Mouse (Mus musculus) gastrocnemius, postnatal 14 days (tissue): ENCODE data around the gene Anks3. TPM values are rescaled to one million over a fixed set of nuclear protein-coding genes. Genes with fewer than 3 reads are reported as not detected.
A peak's percentile ranks its signal among the peaks of the same experiment; 100 is the strongest.

Experiments
- DNase-seq: peaks from one replicate; pipeline ENCODE4 v3.0.0; 2021; ENCODE audit warnings: mixed read lengths
- intact Hi-C: fragments of 180-260 bp; cut with DNase I; formaldehyde crosslinking; loops from one replicate; pipeline ENCODE4 v1.15.1; 2025; ENCODE audit warnings: low total_unique reads
- long read RNA-seq, 2 experiments: library from polyadenylated mRNA; stranded (forward); transcript quantifications; one replicate each; pipeline ENCODE4 v2.0.0; 2021
- total RNA-seq, 2 experiments: library from RNA; stranded (reverse); gene quantifications; 2 replicates each; pipeline ENCODE4 v1.2.3; 2021

Anks3 gene
- total RNA-seq: 10 to 100 TPM in 1 of 2 experiments, 1 to 10 TPM in 1; 9.9 to 10.7 TPM
- long read RNA-seq, experiment 1, partial matches to known transcripts: 0 of 15 reads
- long read RNA-seq, experiment 1, other reads (novel, unspliced or antisense): 11 of 15 reads
- long read RNA-seq, experiment 2, partial matches to known transcripts: 2 of 11 reads
- long read RNA-seq, experiment 2, other reads (novel, unspliced or antisense): 5 of 11 reads

DNA sequence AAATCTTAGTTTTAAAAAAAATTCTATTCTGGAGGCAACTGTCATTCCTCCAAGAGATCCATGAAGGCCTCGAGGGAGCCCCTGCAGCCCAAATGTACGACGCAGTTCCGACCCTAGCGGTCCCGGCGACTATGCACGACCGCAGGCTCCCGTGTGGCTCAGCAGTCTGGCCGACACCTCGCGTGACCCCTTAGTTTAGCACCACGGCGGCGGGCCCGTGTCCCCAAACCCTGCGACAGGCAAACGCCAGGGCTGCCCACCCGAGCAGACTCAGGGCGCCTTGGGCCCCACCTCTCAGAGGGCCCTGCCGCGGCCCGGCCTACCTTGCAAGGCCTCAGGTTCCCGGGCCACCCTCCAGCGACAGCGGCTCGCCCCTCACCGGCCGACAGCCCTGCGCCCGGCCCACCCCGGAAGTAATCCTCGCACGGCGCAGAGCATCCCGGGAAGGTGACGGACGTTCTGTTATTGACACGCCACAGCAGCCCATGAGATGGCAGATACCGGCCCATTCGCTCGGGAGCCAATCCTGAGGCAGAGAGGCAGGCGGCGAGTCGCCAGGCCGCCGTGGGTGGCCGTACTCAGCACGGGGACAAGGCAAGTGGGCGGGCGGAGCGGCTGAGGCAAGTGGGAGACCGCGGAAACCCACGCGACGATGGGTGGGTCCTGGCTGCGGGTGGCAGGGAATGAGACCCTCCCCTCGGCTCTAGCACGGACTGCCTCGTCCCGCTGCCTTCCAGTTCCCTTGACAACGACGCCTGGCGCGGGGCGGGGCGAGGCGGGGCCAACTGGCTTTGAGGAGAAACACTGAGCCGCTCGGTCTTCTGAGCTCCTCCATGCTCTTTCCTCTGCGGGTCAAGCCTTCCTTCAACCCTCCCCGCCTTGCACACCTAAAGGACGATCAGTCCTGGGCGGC lies at the start of gene Anks3:
Anks3 (minus strand) TSS at position 409 of the 913 bp plus-strand sequence.
- DNase-seq: peak; percentile 98
- intact Hi-C loops: no loop called here

DNA sequence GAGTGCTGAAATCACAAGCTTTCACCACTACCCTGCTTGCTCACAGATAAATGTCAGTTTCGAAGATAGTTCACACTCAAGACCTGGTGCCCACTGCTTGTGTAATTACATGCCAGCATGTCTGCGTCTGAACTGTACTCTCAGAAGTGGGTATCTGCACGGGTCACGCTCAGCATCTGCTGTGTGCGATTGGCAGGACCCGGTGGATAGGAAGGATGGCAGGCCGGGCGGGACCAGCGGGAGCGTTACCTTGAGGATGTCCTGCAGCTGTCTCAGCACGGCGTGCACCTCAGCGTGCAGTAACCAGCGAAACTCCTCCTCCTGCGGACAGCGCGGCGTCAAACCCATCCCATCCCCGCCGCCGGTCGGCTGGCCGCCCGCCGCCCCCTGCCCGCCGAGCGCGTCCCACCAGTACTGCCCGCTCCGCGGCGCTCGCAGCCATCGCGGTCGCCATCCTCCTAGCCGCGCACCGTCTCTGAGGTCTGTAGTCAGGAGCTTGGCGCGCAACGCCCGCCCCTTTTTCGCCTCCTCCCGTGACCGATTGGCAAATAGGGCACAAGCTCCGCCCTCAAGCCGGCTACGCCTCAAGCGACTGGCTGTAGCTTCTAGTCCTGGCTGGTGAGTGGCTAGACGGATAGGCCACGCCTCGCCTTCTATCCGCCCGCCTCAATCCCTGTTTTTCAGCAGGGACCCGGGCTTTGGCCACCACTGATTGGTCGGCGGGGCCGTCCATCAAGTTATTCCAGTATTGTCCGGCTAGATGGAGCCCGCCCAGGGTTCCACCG lies 49.2 kb upstream of the Anks3 start, which contains the start of gene Rogdi:
Rogdi (minus strand) TSS at position 500 of the 785 bp plus-strand sequence.
- peak; percentile 98 for DNase-seq
- intact Hi-C loops: no loop called here

DNA sequence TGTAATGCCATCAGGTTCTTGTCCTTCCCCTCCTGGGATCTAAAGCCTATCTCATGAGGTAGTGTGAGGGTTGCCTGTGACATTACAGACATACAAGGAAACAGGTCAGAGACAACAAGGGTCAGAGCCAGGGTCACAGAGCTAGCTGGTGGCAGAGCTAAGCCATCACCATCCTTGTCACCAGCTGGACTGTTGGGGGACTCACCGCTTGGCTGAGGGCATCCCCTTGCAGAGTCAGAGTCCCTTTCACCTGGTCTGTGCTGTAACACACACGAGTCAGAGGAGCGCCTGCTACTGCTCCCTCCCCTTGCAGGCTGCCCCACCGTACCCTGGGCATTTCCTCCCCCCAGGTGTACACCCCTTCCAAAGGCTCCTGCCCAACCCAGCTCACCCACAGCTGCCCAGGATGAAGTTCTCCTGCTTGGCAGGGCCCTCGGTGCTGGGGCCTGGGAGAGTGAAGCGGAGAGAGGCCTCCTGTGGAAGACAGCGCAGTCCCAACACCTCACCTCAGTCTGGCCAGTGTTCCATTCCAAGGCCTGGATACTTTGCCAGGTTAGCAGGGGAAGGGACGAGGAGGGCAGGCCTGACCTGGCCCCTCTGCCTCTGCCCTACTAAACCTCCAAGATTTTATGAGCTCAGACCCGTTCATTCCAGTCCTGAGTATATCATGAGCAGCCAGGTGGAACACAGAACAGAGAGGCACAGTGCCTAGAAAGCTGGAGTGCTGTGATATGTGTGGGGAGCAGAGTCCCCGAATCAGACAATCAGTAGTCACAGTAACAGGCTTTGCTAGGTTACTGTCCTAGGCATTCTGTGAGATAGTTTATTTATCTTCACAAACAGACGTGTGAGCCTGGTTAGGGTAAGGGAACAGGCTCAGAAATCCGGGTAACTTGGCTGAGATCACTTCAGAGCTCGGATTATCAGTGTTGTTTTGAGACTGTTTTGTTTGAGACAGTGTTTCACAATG lies 48.3 kb upstream of the Anks3 start:
- intact Hi-C loops: no loop called here
- DNase-seq: no peak

DNA sequence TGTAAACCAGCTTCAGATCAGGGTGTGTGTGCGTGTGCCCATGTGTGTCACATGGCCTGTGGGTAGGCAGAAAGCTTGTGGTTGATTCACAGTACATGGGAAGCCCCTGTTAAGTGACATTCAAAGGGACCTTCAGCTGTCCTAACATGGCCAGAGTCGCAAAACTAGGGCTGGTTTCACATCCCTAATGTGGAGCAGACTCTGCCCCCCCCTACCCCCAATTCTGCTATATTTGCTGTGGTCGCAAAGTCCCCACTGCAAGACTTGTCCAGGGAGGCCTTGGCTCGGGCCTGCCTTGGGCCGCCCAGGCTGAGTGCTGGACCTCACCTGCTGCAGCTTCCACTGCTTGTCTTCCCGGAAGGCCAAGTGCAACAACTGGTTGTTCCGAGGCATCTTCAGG lies 47.3 kb upstream of the Anks3 start:
- DNase-seq: no peak
- intact Hi-C loops: no loop called here

DNA sequence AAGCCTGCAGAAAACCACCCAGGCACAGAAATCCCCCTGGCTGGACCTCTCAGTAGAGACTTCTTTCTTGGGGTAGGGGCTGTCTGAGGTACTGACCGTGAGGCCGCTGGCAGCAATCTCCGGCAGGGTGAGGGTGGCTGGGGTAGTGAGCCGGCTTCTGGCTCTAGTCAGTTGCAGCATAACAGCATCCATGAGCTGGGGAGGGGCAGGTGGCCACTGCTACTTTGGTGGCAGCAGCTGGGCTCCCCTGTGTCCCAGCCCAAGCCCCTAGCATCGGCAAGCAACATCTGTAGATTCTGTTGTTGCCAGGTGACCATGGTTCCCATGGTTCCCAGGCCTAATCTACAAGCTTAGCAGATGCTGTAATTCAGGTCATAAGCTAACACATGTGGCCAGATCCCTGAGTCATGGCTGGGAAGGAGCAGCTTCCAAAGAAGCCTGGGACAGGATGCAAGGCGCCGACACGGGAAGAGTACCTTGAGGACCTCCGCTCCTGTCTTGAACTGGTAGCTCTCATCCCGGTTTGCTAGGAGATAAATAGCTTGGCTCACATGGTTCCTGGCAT lies 46.4 kb upstream of the Anks3 start:
- DNase-seq: no peak

DNA sequence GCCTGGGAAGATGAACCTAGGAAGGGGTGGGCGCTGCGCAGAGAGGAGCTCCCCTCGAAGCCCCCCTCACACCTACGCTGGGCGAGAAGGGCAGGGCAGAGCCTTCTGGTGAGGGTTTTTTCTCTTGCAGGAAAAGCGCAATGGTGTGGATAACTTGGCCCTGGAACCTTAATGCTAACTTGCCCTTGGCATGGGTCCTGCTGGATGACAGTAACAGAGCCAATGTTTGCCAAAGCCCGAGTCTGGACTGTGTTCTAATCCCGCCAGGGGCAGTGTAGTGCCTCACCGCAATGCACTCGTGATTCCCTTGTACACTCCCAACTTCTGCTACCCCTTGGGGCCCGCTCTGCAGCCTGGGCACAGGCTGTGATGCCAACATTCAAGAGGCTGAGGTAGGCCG lies 44.1 kb upstream of the Anks3 start:
- intact Hi-C loops: no loop called here
- no peak for DNase-seq

More for the DNA sequence above, 46.4 kb upstream of the Anks3 start:
- intact Hi-C loops: no loop called here

DNA sequence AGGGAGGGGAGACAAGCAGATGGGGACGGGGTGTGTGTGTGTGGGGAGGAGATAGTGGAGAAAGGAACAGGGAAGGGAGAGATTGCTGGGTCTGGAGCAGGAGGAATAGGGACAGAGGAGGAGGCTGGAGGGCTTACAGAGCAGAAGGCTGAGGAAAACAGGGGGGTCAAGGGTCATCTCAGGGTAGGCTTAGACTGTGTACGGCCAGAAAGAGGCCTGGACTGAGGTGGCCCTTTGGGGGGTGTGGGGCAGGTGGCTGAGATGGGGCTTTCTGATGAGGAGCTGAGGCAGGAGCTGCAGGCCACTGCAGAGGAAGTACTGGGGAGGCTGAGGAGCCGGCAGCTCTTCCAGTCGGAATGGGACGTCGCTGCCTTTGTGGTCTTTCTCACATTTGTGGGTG lies 43.5 kb upstream of the Anks3 start:
- DNase-seq: no peak
- intact Hi-C loops: no loop called here

DNA sequence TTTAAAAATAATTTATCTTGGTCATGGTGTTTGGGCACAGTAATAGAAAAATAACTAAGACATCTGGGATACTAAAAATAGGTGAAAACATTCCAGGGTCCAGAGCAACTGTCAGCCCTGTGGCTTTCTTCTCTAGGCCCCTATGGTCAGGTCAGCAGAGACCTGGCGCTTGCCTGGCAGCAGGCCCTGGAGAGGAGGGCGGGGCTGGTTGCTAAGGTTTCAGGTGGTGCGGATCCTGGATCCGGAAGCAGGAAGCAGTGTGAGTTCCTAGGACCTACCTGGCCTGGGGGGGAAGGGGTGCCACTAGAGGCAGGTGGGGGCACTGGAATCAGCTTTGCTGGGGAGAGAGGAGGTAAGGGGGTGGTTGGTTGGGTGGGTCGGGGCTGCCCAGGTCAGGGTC lies 43.1 kb upstream of the Anks3 start, which contains the start of gene Smim22:
Smim22 (plus strand) TSS at position 222 of the 400 bp plus-strand sequence.
- intact Hi-C loops: no loop called here
- no peak for DNase-seq

DNA sequence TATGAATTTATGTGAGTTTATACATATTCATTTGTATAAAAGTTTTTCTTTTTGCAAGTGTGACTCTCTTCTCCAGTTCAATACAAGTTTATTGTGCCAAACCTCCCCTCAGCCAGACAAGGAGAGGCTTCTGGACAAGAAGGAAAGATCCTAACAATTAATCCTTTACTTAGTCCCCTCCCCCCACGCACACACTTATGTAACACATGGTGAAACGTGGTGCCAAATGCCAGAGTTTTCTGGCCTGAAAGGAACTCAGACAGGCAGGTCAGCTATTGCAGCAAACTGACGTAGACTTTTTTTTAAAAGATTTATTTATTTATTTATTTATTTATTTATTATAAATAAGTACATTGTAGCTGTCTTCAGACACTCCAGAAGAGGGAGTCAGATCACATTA lies 36.6 kb upstream of the Anks3 start:
- intact Hi-C loops: no loop called here
- no peak for DNase-seq

DNA sequence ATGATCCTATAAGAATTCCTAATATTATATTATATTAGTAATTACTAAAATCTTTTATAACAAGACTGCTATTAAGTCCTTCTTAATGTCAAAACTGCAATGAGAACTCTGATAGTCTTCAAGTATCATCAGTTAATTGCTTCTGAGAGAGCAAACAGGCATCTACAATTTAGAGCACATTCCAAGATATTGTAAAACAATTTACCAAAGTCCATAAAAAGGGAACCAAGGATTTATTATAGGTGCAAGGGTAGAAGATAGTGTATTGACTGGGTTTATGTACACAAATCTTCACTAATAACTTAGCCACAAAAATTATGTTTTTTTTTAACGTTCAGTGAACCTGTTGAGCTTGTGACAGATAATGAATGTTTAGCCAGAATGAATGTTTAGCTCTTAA lies 35.0 kb upstream of the Anks3 start:
- intact Hi-C loops: no loop called here
- no peak for DNase-seq

DNA sequence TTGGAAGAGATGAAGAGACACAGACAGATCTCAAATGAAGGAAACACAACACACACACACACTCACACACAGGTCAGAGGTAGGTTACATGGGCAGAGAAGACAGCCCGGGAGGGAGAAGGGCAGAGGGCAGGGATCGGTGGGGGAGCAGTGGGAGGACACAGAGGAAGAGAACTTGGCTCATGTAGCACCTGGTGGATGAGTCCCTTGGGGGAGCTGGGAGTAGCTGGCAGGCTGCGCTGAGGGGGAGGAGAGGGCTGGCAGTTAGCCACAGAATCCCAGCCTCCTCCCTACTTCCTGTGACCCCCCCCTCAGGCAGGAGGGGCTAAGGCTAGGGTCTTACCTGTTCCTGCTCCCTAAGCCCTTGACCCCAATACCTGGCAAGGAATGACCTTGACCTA lies 33.5 kb upstream of the Anks3 start, which contains the start of gene Sept12:
Sept12 (minus strand) TSS at position 300 of the 400 bp plus-strand sequence.
- no peak for DNase-seq
- intact Hi-C loops: no loop called here

DNA sequence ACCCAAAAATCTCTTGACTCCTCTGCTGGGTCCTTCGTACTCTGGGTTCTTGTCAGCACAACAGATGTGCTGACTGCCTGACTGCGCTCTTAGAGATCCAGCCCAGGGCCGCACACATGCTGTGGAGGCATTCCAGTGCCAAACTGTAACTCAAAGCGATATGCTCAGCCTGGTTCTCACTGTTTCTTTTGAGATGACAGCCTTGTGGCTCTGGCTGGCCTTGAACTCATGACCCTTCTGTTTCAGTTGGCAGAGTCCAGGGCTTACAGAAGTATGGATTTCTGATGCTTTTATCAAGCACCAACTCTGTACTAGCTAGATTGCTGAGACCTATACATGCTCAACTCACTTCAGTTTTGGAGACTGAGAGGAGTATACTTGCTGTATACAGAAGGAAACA lies 29.3 kb upstream of the Anks3 start:
- intact Hi-C loops: no loop called here
- DNase-seq: no peak

DNA sequence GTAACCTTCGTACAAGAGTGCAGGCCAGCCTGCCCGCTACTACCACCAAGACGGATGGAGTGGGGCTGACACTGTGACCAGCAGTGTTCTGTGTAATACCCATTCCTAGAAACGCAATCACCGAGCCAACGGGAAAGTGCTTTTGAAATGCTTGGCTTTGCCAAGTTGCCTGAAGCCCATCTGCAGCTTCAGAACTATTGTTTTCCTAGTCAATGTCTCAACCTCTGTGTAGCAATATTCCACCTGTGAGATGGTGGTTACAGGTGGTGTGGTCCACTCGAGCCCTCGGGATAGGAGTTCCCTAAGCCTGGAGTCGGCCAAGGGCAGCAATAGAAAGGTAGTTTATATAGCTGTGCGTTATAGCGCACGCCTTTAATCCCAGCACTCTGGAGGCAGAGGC lies 20.7 kb upstream of the Anks3 start:
- intact Hi-C loops: loop anchor here (5.0 kb wide), 1 partner anchor 158 kb away; no protein-coding TSS in a partner anchor
- no peak for DNase-seq

DNA sequence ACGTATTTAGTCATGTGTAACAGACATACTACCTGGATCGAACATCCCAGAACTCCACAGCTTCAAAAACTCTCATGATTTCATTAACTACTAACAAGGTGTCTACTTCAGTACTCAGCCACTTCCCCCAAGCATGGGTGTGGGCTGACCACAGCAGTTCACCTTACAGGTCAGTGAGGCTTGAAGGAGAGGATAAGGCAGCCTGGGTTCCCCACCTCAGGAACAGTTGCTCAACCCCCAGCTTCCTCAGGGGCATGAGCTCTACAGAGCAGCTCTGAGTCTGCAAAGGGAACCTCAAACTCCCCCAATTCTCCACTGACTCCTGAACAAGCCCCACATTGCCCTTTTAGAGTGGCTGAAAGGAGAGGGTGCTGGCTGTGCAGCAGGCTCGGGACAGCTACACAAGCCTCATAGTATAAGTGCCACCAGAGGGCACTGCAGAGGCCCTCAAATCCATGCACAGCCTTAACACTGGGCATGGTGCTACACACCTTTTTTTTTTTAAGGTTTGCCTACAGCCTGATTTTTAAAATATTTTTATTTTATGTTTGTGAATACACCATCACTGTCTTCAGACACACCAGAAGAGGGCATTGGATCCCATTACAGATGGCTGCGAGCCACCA lies 15.9 kb upstream of the Anks3 start:
- intact Hi-C loops: loop anchor here (5.0 kb wide), 1 partner anchor 162 kb away; no protein-coding TSS in a partner anchor
- no peak for DNase-seq

DNA sequence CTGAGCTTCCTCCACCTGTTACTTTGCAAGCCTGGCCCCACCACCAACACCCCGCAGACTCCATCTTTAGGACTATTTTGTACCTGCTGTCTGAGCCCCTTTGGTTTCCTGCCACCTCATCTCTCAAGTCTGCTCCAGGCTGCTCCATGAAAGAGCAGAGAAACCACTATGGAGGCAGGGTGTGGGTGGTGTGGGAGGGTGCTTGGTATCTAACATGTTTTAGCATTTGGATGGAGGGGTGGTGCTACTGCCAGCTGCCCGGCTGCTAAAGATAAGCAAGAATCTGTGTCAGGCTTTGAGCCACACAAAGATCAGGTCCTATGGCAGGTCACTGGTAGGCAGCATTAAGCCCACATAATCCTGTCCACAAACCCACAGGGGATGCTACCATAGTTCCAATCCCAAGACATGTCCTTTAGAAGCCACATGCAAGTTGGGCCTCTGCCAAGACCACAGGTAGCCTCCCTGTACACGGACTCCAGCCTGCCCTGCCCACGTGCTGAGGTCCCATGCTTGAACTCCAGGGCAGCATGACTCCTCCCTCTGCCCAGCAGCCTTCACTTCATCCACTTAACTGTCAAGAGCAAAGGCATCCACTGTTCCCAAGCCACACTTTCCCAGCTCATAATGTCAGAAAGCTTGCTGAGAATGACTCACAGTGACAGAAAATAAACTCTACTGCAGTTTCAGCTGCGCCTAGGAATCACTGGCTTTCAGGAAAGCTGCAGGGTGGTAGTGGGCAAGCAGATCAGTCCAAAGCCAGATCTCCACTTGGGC lies 14.5 kb upstream of the Anks3 start:
- DNase-seq: no peak
- intact Hi-C loops: no loop called here

DNA sequence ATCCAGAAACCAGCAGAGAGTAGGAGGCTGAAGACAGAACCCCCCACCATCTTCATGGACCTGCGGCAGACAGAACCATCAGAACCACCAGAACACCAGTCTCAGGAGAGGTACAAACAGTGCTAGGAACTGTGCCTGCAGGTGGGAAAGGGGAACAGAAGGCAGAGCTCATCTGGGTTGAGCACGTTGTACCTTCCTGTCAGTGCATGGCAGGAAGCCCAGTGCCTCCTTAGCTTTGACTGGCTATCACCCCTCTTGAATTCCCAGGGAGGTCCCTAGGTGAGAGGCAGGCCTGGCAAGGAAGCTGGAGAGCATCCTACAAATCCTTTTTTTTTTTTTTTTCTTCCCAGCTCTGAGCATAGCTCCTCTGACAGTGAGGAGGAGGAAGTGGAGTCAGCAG lies 12.2 kb upstream of the Anks3 start:
- intact Hi-C loops: no loop called here
- no peak for DNase-seq

DNA sequence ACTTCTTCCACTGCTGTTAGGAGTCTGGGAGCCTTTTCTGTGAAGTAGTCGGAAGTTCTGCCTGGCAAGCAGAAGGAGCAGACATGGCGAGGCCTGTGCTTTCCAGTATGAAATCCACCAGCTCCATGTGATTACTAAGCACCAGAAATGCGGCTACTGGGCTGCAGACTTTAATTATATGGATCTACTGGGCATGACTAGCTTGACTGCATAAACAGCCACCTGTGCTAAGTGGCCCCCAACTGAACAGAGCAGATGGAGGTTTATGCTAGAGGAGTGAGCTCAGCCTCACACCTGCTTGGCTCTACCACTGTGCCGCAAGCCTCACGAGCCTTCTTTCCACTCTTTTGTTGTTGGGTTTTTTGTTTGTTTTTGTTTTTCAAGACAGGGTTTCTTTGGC lies 10.5 kb upstream of the Anks3 start:
- intact Hi-C loops: no loop called here

More for the DNA sequence above, 10.5 kb upstream of the Anks3 start:
- DNase-seq: no peak
